Mouse (Mus musculus): ENCODE data around the gene Ruvbl1. TPM values are rescaled to one million over a fixed set of nuclear protein-coding genes. Genes with fewer than 3 reads are reported as not detected.

The Ruvbl1 gene
- 22.7 TPM for polyA plus RNA-seq (2014; fragmentation: Illumina TruSeq; extraction: RNeasy Lipid Tissue Mini Kit (QIAGEN cat#74804); ENCODE audit: low read depth, low replicate concordance)

DNA sequence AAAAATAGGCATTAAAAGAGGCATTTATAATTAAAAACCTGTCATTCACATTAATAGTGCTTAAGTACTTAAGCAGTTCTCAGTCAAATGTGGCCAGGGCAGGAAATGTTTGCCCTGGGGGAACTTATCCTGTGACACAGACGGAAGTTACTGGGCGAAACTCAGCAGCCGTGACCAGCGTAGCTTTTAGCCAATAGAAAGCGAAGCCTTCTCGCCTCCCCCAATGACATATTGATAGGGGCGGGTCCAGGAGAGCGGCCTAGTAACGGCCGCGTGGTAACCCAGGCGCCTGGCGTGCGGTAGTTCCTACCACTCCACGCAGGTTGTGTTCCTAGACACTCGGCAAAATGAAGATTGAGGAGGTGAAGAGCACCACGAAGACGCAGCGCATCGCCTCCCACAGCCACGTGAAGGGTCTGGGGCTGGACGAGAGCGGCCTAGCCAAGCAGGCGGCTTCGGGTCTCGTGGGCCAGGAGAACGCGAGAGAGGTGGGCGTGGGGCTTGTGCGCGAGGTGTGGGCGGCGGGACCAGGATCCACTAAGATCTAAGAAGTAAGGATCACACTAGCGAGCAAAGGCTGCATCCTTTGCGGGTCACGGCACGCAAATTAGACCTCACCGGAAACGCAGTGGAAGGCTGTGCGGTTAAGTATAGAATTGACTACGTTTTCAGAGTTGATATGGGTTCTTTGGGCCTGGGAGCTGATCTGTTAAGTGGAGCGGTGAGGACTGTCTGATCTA, at the start of gene Ruvbl1:
Ruvbl1 (plus strand) TSS at position 229 of the 740 bp plus-strand sequence.

GRCm38 (mm10) chr6:88446063-88447002, 18.9 kb upstream of the Ruvbl1 start, which contains the start of gene Eefsec:
Gene Eefsec, minus strand, starts transcription at chr6:88446539.

GRCm38 (mm10) chr6:88518404-88519263, 53.4 kb downstream of the Ruvbl1 start, which contains the start of gene Sec61a1:
Gene Sec61a1, minus strand, starts transcription at chr6:88518905.

Other genes starting within 250 kb of the Ruvbl1 start
- 19.8 TPM for gene Dnajb8, start 243.1 kb upstream of the Ruvbl1 start, polyA plus RNA-seq (2014; fragmentation: Illumina TruSeq; extraction: RNeasy Lipid Tissue Mini Kit (QIAGEN cat#74804); ENCODE audit: low read depth, low replicate concordance)
- gene Eefsec, start 18.9 kb upstream of the Ruvbl1 start, polyA plus RNA-seq (2014; fragmentation: Illumina TruSeq; extraction: RNeasy Lipid Tissue Mini Kit (QIAGEN cat#74804); ENCODE audit: low read depth, low replicate concordance) = 9.5 TPM
- gene Sec61a1, start 53.5 kb downstream of the Ruvbl1 start, polyA plus RNA-seq (2014; fragmentation: Illumina TruSeq; extraction: RNeasy Lipid Tissue Mini Kit (QIAGEN cat#74804); ENCODE audit: low read depth, low replicate concordance) = 172 TPM
- 1.7 TPM for gene Kbtbd12, start 172.5 kb downstream of the Ruvbl1 start, polyA plus RNA-seq (2014; fragmentation: Illumina TruSeq; extraction: RNeasy Lipid Tissue Mini Kit (QIAGEN cat#74804); ENCODE audit: low read depth, low replicate concordance)

All from adipose tissue, adult 10 weeks (tissue).